26 mouse cellular contexts compared by ENCODE assay signal in genomic region chr8:95592131-95592780, GRCm38 (mm10). TPM values are rescaled to one million over a fixed set of nuclear protein-coding genes. Genes with fewer than 3 reads are reported as not detected.
A peak's percentile ranks its signal among the peaks of the same experiment; 100 is the strongest.
DNase-seq lines count a peak whose midpoint lies in the region; ATAC-seq and TF ChIP-seq lines count a peak whose summit lies in the region.
"Had no signal": no experiment of that assay in that cellular context is flagged by ENCODE, and none has a peak within 500 bp of the region (broad histone marks: within the 10 kb centered on the region; RNA-seq: fewer than 3 reads in every experiment).

No protein-coding gene starts in this region.

- H3K4me2 ChIP-seq in liver, embryonic 13.5 days = peak overlapping the region; percentile 38
- no peak overlapping the region for H3K4me2 ChIP-seq in neural tube, embryonic 15.5 days
- no peak overlapping the region for H3K4me2 ChIP-seq in lung, postnatal 0 days (replicated peaks; ENCODE audit: low read depth, low read length)
- H3K4me2 ChIP-seq: hindbrain, embryonic 13.5 days; limb, embryonic 15.5 days had no signal

- peaks cover 22% of the 10 kb centered on the region for H3K9me3 ChIP-seq in G1E (replicated peaks)
- 0 out of 2 replicates have a peak, but pooled peaks cover 4% of the 10 kb centered on the region for H3K9me3 ChIP-seq in liver, embryonic 13.5 days (replicated peaks)
- no peaks in the 10 kb centered on the region for H3K9me3 ChIP-seq in neural tube, embryonic 15.5 days (replicated peaks)
- H3K9me3 ChIP-seq in hindbrain, embryonic 10.5 days = no peaks in the 10 kb centered on the region
- H3K9me3 ChIP-seq in lung, postnatal 0 days (ENCODE audit: low read length) = no peaks in the 10 kb centered on the region
- H3K9me3 ChIP-seq: forebrain, embryonic 10.5 days; limb, embryonic 15.5 days had no signal

- H3K9ac ChIP-seq in liver, embryonic 13.5 days = no peak overlapping the region
- H3K9ac ChIP-seq in neural tube, embryonic 15.5 days (replicated peaks) = no peak overlapping the region
- H3K9ac ChIP-seq in lung, postnatal 0 days (replicated peaks; ENCODE audit: low read depth) = no peak overlapping the region
- H3K9ac ChIP-seq: hindbrain, embryonic 13.5 days; limb, embryonic 15.5 days had no signal

- no peak overlapping the region; the same call in 1 of the 2 replicates for H3K4me3 ChIP-seq in G1E (ENCODE audit: low read depth, low read length)
- H3K4me3 ChIP-seq in liver, embryonic 13.5 days (replicated peaks) = no peak overlapping the region
- no peak overlapping the region for H3K4me3 ChIP-seq in neural tube, embryonic 15.5 days (replicated peaks)
- no peak overlapping the region for H3K4me3 ChIP-seq in hindbrain, embryonic 10.5 days
- no peak overlapping the region for H3K4me3 ChIP-seq in lung, postnatal 0 days (ENCODE audit: low read depth, low read length)
- H3K4me3 ChIP-seq: forebrain, embryonic 10.5 days; hindbrain, embryonic 13.5 days; layer of hippocampus, adult 2 months; limb, embryonic 15.5 days; megakaryocyte, embryonic 14.5 days had no signal

- DNase-seq in 416B (ENCODE audit: low read depth) (peak; percentile 15), G1E (ENCODE audit: low spot score) (peak; percentile 26)
- peak; percentile 22 for DNase-seq in liver, embryonic 13.5 days
- no peak for DNase-seq in layer of hippocampus, adult 9-10 months (ENCODE audit: low spot score)
- no peak for DNase-seq in hindbrain, embryonic 10.5 days (ENCODE audit: low spot score)
- no peak for DNase-seq in lung, postnatal 0 days (ENCODE audit: low spot score)
- DNase-seq: cerebellum, adult 11 months; cerebellum, postnatal 14 days; embryo, embryonic 11 days; gastrocnemius, postnatal 10 days; heart, adult 11 months; kidney, adult 8-10 months; kidney, postnatal 14 days; lung, postnatal 14 days; retina, postnatal 1 day had no signal

- no peaks in the 10 kb centered on the region for H3K27me3 ChIP-seq in G1E (ENCODE audit: insufficient read depth, low read length)
- no peaks in the 10 kb centered on the region for H3K27me3 ChIP-seq in liver, embryonic 13.5 days
- H3K27me3 ChIP-seq in neural tube, embryonic 15.5 days (replicated peaks) = no peaks in the 10 kb centered on the region
- no peaks in the 10 kb centered on the region for H3K27me3 ChIP-seq in hindbrain, embryonic 10.5 days (ENCODE audit: insufficient read depth, poor library complexity, severe bottlenecking)
- H3K27me3 ChIP-seq in lung, postnatal 0 days (replicated peaks; ENCODE audit: insufficient read depth, low read length) = no peaks in the 10 kb centered on the region
- H3K27me3 ChIP-seq: hindbrain, embryonic 13.5 days; limb, embryonic 15.5 days had no signal

- WGBS in liver, embryonic 13.5 days (ENCODE audit: insufficient replicate concordance) = 29% methylated on average over 12 of the region's 12 CpGs
- 86% methylated on average over 12 of the region's 12 CpGs for WGBS in neural tube, embryonic 15.5 days
- 85% methylated on average over 12 of the region's 12 CpGs for WGBS in hindbrain, embryonic 10.5 days
- WGBS in lung, postnatal 0 days = 73% methylated on average over 12 of the region's 12 CpGs

- no peaks in the 10 kb centered on the region for H3K36me3 ChIP-seq in G1E (replicated peaks)
- H3K36me3 ChIP-seq in liver, embryonic 13.5 days = no peaks in the 10 kb centered on the region
- H3K36me3 ChIP-seq in neural tube, embryonic 15.5 days = no peaks in the 10 kb centered on the region
- H3K36me3 ChIP-seq in hindbrain, embryonic 10.5 days = no peaks in the 10 kb centered on the region
- H3K36me3 ChIP-seq in lung, postnatal 0 days (ENCODE audit: insufficient read depth, low read length) = no peaks in the 10 kb centered on the region
- H3K36me3 ChIP-seq: forebrain, embryonic 10.5 days; hindbrain, embryonic 13.5 days; limb, embryonic 15.5 days had no signal

- H3K4me1 ChIP-seq in G1E (ENCODE audit: insufficient read depth, low read depth, low read length) = peaks cover 51% of the 10 kb centered on the region
- H3K4me1 ChIP-seq in liver, embryonic 13.5 days (replicated peaks) = peaks cover 49% of the 10 kb centered on the region
- H3K4me1 ChIP-seq in neural tube, embryonic 15.5 days = peaks cover 3% of the 10 kb centered on the region; the same call in 1 of the 2 replicates
- peaks cover 12% of the 10 kb centered on the region for H3K4me1 ChIP-seq in hindbrain, embryonic 10.5 days (replicated peaks)
- no peaks in the 10 kb centered on the region for H3K4me1 ChIP-seq in lung, postnatal 0 days (ENCODE audit: insufficient read depth, low read depth, low read length)

- no peak for TF ChIP-seq CTCF in G1E (IDR thresholded peaks at IDR 0.05; ENCODE audit: low read depth, low read length)
- no peak for TF ChIP-seq CTCF in lung, postnatal 0 days (IDR thresholded peaks at IDR 0.05)

- peak; percentile 71 for ATAC-seq in G1E (ENCODE audit: extremely low read depth, insufficient number of reproducible peaks, low FRiP score, poor library complexity, severe bottlenecking)
- ATAC-seq in common myeloid progenitor, adult 5-6 weeks (replicated peaks; ENCODE audit: low read depth, poor library complexity, severe bottlenecking) = peak; percentile 71
- ATAC-seq in liver, embryonic 13.5 days (ENCODE audit: low read depth) = peak; percentile 91
- no peak for ATAC-seq in neural tube, embryonic 15.5 days (ENCODE audit: low FRiP score)
- no peak for ATAC-seq in lung, postnatal 0 days

- H3K27ac ChIP-seq in liver, embryonic 13.5 days = peak overlapping the region; percentile 85
- H3K27ac ChIP-seq in neural tube, embryonic 15.5 days (replicated peaks) = no peak overlapping the region
- no peak overlapping the region for H3K27ac ChIP-seq in hindbrain, embryonic 10.5 days
- H3K27ac ChIP-seq in lung, postnatal 0 days (ENCODE audit: low read length) = no peak overlapping the region
- H3K27ac ChIP-seq: forebrain, embryonic 10.5 days; hindbrain, embryonic 13.5 days; layer of hippocampus, adult 2 months; limb, embryonic 15.5 days had no signal

- no peak for TF ChIP-seq EP300 in lung, postnatal 0 days (IDR thresholded peaks at IDR 0.05)

RNA-seq across cellular contexts. Expression of gene Prss54, which starts 16.1 kb away (rescaled TPM):
- not detected in 2 replicates for total RNA-seq in G1E (2014; fragmentation: Nextera tagmentation)
- total RNA-seq in G1E (2017) = 0.22 TPM in 1 of 2 replicates, not detected in the other
- polyA plus RNA-seq in G1E (2012) = not detected in 2 replicates
- total RNA-seq in common myeloid progenitor, adult 5-6 weeks (2017) = not detected in 2 replicates
- polyA plus RNA-seq in liver, embryonic 13.5 days (2015; fragmentation: Nextera tagmentation; extraction: Ambion mirVana) = not detected in 2 replicates
- polyA plus RNA-seq in neural tube, embryonic 15.5 days (2015; fragmentation: Nextera tagmentation; extraction: Ambion mirVana) = not detected in 2 replicates
- not detected in 2 replicates for polyA plus RNA-seq in hindbrain, embryonic 10.5 days (2016; fragmentation: Nextera tagmentation; extraction: Ambion mirVana)
- polyA plus RNA-seq in lung, postnatal 0 days (2015; fragmentation: Nextera tagmentation; extraction: Ambion mirVana) = not detected in 2 replicates
- total RNA-seq: adrenal gland, postnatal 4 days; gastrocnemius, postnatal 10 days had no signal
- polyA plus RNA-seq: embryonic facial prominence, embryonic 14.5 days; forebrain, embryonic 10.5 days; heart, postnatal 0 days; hindbrain, embryonic 13.5 days; intestine, embryonic 14.5 days; limb, embryonic 15.5 days had no signal

RNA-seq across cellular contexts. Expression of gene Gins3, which starts 41.0 kb away (rescaled TPM):
- total RNA-seq in G1E (2014; fragmentation: Nextera tagmentation) = 30.8 and 32.5 TPM in 2 replicates
- 32.6 and 32.9 TPM in 2 replicates for total RNA-seq in G1E (2017)
- 9.2 and 9.5 TPM in 2 replicates for polyA plus RNA-seq in G1E (2012)
- 18.0 and 19.5 TPM in 2 replicates for total RNA-seq in common myeloid progenitor, adult 5-6 weeks (2017)
- polyA plus RNA-seq in liver, embryonic 13.5 days (2015; fragmentation: Nextera tagmentation; extraction: Ambion mirVana) = 11.2 and 13.2 TPM in 2 replicates
- polyA plus RNA-seq in neural tube, embryonic 15.5 days (2015; fragmentation: Nextera tagmentation; extraction: Ambion mirVana) = 7.8 and 9.8 TPM in 2 replicates
- polyA plus RNA-seq in hindbrain, embryonic 10.5 days (2016; fragmentation: Nextera tagmentation; extraction: Ambion mirVana) = 28.0 and 28.9 TPM in 2 replicates
- polyA plus RNA-seq in lung, postnatal 0 days (2015; fragmentation: Nextera tagmentation; extraction: Ambion mirVana) = 4.2 and 5.2 TPM in 2 replicates

RNA-seq across cellular contexts. Expression of gene Ccdc113, which starts 58.4 kb away (rescaled TPM):
- total RNA-seq in G1E (2014; fragmentation: Nextera tagmentation) (not detected in 2 replicates), G1E (2017) (not detected in 2 replicates)
- polyA plus RNA-seq in G1E (2012) = not detected in 2 replicates
- total RNA-seq in common myeloid progenitor, adult 5-6 weeks (2017) = not detected in 2 replicates
- not detected in 2 replicates for polyA plus RNA-seq in liver, embryonic 13.5 days (2015; fragmentation: Nextera tagmentation; extraction: Ambion mirVana)
- polyA plus RNA-seq in neural tube, embryonic 15.5 days (2015; fragmentation: Nextera tagmentation; extraction: Ambion mirVana) = 0.78 and 1.0 TPM in 2 replicates
- 0.98 and 2.6 TPM in 2 replicates for polyA plus RNA-seq in hindbrain, embryonic 10.5 days (2016; fragmentation: Nextera tagmentation; extraction: Ambion mirVana)
- 13.1 and 18.1 TPM in 2 replicates for polyA plus RNA-seq in lung, postnatal 0 days (2015; fragmentation: Nextera tagmentation; extraction: Ambion mirVana)

Comparison
In these comparisons a context has a peak if more than half of its experiments do, and no peak if none do; other contexts are left out.
1. DNase-seq: peak in 416B (single experiment), G1E (single experiment) and liver, embryonic 13.5 days (single experiment); none in layer of hippocampus, adult 9-10 months (single experiment), hindbrain, embryonic 10.5 days (single experiment) and lung, postnatal 0 days (single experiment).
2. ATAC-seq: peak in G1E (single experiment), common myeloid progenitor, adult 5-6 weeks (single experiment) and liver, embryonic 13.5 days (single experiment); none in neural tube, embryonic 15.5 days (single experiment) and lung, postnatal 0 days (single experiment).